Mouse (Mus musculus): ENCODE data around the gene Prlh.

Prlh gene

GRCm38 (mm10) chr1:90952808-90953207 is at the start of gene Prlh:
Gene Prlh, plus strand, starts transcription at chr1:90953108.
- no peak for DNase-seq (ENCODE audit: extremely low read depth, low read depth)

DNA sequence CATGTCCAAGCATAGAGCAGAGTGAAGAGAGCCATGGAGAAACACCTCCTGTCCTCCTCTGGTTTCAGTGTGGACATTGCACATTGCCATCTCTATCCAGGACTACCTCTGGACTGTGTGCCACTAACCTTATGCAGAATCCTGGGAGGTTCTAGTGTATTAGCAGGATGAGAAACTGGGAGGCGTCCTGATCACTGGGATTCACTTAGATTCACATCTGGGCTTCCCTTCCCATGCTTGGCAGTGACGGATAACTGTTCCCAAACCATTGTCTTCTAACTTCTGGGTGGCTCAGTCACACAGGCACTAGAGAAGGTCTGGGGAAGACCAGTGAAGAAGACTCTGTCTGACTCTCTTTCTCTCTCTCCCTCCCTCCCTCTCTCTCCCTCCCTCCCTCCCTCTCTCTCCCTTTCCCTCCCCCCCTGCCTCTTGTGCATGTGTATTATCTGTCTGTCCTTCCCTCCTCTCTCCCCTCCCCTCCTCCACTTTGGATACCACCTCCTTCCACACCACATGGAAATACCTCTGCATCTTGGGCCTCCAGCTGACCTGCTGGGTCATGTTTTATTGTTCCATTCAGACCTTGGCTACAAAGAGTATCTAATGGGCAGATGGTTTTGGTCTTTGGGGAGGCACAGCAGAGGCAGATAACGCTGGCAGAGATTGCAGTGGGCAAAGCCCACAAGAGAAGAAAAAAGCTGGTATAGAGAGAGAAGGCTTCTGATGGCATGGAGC is 49.5 kb upstream of the Prlh start:
- no peak for DNase-seq (ENCODE audit: extremely low read depth, low read depth)

DNA sequence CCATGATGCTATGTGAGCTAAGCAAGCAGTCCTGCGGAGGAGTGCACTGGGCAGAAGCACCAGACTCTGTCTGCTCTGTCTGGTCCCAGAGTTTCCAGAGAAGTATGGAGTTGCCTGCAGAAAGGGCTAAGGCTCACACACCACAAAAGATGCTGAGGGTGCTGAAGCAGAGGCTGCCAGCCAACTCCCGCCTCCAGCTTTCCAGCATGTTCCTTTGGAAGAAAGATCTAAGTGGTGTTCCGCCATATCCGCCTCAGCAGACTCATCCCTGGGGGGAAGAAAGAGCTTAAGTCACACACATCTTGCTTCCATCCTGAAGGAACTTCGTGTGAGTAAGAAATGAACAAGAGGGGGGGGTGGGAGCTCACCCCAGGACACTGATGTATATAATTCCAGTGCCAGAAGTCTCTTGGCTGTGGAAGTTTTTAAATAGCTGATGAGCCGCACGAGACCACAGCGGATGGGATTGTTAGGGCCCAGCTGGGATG is 48.9 kb upstream of the Prlh start:
- DNase-seq (ENCODE audit: extremely low read depth, low read depth) = no peak

GRCm38 (mm10) chr1:90904729-90905404 is 48.0 kb upstream of the Prlh start:
- no peak for DNase-seq (ENCODE audit: extremely low read depth, low read depth)

- DNase-seq (ENCODE audit: extremely low read depth, low read depth) = no peak
Observed at GRCm38 (mm10) chr1:90906357-90906756, 46.6 kb upstream of the Prlh start.

- no peak for DNase-seq (ENCODE audit: extremely low read depth, low read depth)
Observed at GRCm38 (mm10) chr1:90909161-90909560, 43.7 kb upstream of the Prlh start.

GRCm38 (mm10) chr1:90909631-90910152 is 43.2 kb upstream of the Prlh start:
- DNase-seq (ENCODE audit: extremely low read depth, low read depth) = no peak

GRCm38 (mm10) chr1:90913231-90913630 is 39.7 kb upstream of the Prlh start:
- DNase-seq (ENCODE audit: extremely low read depth, low read depth) = no peak

DNA sequence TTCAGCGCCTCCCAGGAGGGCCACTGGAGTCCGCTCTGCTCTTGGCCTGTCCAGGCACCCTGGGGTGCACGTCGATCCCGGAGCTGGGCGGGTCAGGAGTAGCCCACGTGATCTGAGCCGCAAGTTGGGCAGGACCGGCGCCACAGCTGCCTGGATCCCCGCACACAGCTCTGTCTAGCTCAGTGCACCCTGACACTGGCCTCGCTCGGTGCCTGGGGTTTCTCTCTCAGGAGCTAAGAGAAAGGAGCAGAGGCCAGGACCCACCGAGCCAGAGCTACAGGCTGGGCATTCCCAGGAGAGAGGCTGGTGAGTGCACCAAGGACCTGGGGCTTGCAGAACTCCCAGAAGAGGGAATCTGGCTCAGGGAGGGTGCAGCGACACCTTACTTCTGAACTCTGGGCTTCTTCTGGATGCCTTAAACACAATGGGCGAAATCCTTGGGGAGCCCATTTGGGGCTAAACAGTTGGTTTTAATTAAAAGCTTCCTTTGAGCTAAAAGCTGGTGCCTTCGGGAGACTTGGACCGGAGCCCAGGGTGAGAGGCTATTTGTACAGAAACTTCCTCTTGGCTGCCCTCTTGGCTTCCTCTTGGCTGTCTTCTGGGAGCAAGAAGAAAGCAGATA is 37.8 kb upstream of the Prlh start, which contains the start of gene Mlph:
Mlph (plus strand) TSS at position 138 of the 622 bp plus-strand sequence.
- DNase-seq (ENCODE audit: extremely low read depth, low read depth) = no peak

GRCm38 (mm10) chr1:90917509-90917908 is 35.4 kb upstream of the Prlh start:
- no peak for DNase-seq (ENCODE audit: extremely low read depth, low read depth)

- DNase-seq (ENCODE audit: extremely low read depth, low read depth) = no peak
Observed at GRCm38 (mm10) chr1:90921687-90922086, 31.2 kb upstream of the Prlh start.

DNA sequence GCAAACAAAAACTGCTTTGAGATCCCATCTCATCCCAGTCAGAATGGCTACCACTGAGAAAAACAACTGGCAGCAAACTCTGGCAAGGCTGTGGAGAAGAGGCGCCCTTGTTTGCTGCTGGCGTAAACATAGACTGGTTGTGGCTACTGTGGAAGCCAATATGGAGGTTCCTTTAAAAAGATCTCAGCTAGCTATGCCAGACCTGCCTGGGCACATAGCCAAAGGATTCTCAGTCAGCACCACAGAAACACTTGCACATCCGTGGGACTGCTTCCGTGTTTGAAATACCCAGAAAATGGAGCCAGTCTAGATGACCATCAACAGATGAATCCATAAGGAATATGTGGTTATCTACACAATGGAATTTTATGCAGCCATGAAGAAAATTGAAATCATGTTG is 26.9 kb upstream of the Prlh start:
- no peak for DNase-seq (ENCODE audit: extremely low read depth, low read depth)

DNA sequence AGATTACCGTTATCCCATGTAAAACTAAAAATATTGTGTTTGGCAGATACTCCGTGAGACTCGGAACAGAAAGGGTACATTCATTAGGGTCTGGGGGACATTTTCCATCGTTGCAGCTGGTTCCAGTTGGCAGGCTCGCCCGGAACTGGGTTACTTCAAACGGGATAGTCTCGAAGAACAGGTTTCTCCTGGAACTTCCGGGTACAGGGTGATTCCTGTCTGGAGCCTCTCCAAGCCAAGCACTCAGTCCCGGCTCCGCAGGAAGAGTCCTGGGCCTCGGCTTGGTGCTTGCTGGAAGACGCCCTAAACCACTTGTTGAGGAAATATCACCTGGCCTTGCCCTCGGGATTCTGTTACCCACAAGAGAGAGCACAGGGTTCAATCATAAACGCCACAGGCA is 25.6 kb upstream of the Prlh start:
- DNase-seq (ENCODE audit: extremely low read depth, low read depth) = no peak

DNA sequence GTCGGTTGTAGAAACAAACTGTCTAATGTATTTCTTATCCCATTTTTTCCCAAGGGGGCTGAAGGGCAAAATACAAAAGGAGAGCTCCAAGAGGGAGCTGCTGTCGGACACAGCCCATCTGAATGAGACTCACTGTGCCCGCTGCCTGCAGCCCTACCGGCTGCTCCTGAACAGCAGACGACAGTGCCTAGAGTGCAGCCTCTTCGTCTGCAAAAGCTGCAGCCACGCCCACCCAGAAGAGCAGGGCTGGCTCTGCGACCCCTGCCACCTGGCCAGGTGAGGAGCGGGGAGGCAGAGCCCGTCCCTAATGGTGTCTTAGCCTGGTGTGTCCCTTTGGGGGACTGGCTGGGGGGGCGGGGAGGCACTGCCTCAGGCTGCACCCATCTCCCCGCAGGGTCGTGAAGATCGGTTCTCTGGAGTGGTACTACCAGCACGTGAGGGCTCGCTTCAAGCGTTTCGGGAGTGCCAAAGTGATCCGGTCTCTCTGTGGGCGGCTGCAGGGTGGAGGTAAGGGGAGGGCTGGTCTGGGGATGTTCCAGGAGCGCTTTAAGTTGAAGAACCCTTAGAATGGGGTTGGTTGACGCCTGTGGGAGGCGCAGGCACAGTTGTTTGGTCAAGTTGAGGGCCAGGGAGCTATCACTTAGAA is 24.9 kb upstream of the Prlh start:
- no peak for DNase-seq (ENCODE audit: extremely low read depth, low read depth)

DNA sequence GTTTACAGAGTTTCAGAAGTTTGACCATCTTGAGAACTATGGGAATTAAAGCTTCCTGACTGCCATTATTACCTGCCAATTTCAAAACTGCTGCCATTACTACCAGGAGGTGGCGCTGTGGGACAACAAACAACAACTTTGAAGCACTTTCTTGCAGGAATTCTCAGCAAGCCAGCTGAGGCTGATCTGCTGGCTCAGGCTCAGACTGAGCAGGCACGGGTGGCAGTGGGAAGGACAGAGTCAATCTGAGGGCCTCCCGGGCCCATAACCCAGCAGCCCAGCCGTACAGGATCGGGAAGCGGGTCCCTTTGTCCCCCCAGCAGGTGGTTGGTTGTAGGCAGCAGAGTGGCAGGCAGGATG is 24.4 kb upstream of the Prlh start:
- DNase-seq (ENCODE audit: extremely low read depth, low read depth) = peak; percentile 14

- DNase-seq (ENCODE audit: extremely low read depth, low read depth) = no peak
Observed at GRCm38 (mm10) chr1:90933001-90933400, 19.9 kb upstream of the Prlh start.

DNA sequence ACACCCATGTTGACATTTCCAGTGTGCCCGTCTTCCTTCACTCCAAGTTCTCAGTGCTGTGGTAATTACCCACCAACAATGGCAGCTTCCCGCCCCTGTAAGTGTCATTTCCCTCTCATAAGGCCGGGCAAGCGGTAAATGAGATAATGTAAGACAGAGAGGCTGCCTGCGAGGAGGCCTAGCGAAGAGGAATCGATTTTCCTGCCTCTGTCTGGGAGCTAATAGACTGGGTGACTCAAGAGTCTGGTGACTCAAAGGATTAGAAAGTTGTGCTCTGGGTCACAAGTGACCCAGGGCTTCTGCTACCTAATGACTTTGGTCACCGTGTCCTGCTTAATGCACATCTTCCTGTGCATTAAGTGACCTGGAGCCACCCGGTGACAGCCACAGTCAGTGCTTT is 15.9 kb upstream of the Prlh start:
- no peak for DNase-seq (ENCODE audit: extremely low read depth, low read depth)

GRCm38 (mm10) chr1:90939980-90940379 is 12.9 kb upstream of the Prlh start:
- no peak for DNase-seq (ENCODE audit: extremely low read depth, low read depth)

GRCm38 (mm10) chr1:90945171-90945570 is 7.7 kb upstream of the Prlh start:
- DNase-seq (ENCODE audit: extremely low read depth, low read depth) = no peak

GRCm38 (mm10) chr1:90947252-90947651 is 5.7 kb upstream of the Prlh start:
- DNase-seq (ENCODE audit: extremely low read depth, low read depth) = no peak

GRCm38 (mm10) chr1:90949309-90949708 is 3.6 kb upstream of the Prlh start:
- DNase-seq (ENCODE audit: extremely low read depth, low read depth) = no peak

- no peak for DNase-seq (ENCODE audit: extremely low read depth, low read depth)
Observed at GRCm38 (mm10) chr1:90951670-90952069, 1.2 kb upstream of the Prlh start.
